Mouse (Mus musculus) lung, embryonic 15.5 days (tissue): ENCODE measurements around the gene Phactr3. TPM values are rescaled to one million over a fixed set of nuclear protein-coding genes. Genes with fewer than 3 reads are reported as not detected.

ENCODE experiments used
- ATAC-seq: fragments of 200-750 bp; cut with Nextera tagmentation; 2 replicates; pipeline ENCODE4 v1.8.0; 2017; ENCODE audit warnings: moderate number of reproducible peaks, borderline replicate concordance; ENCODE audit not compliant: low FRiP score, low TSS enrichment; ENCODE audit errors: extremely low read depth
- H3K27ac ChIP-seq: fragments of 300-500 bp; sonication (generic); 2 replicates; pipeline ENCODE4 v1.5.1; 2015; ENCODE audit warnings: moderate library complexity, mild to moderate bottlenecking, inconsistent platforms
- H3K27me3 ChIP-seq: fragments of 300-500 bp; sonication (generic); 2 replicates; pipeline ENCODE4 v1.6.1; 2015; ENCODE audit warnings: inconsistent platforms
- H3K36me3 ChIP-seq: fragments of 300-500 bp; sonication (generic); 2 replicates; pipeline ENCODE4 v1.6.1; 2015; ENCODE audit warnings: inconsistent platforms
- H3K4me1 ChIP-seq: fragments of 300-500 bp; sonication (generic); 2 replicates; pipeline ENCODE4 v1.6.1; 2015; ENCODE audit warnings: inconsistent platforms
- H3K4me2 ChIP-seq: fragments of 300-500 bp; sonication (generic); 2 replicates; pipeline ENCODE4 v1.6.1; 2015; ENCODE audit warnings: inconsistent platforms, mild to moderate bottlenecking, moderate library complexity
- H3K4me3 ChIP-seq: fragments of 300-500 bp; sonication (generic); 2 replicates; pipeline ENCODE4 v1.5.1; 2015; ENCODE audit warnings: mild to moderate bottlenecking, inconsistent platforms
- H3K9ac ChIP-seq: fragments of 300-500 bp; sonication (generic); 2 replicates; pipeline ENCODE4 v1.6.1; 2015; ENCODE audit warnings: inconsistent platforms
- H3K9me3 ChIP-seq: fragments of 300-500 bp; sonication (generic); 2 replicates; pipeline ENCODE4 v1.6.1; 2016; ENCODE audit warnings: inconsistent platforms
- WGBS: fragments of 180-500 bp; shearing (Covaris S2); methylation state at CpG from one replicate; pipeline ENCODE4 v1.1.7; 2015; 5-methylcytosine and 5-hydroxymethylcytosine counted together
- polyA plus RNA-seq: library from polyadenylated mRNA; unstranded; fragments of >200 nt; fragmentation: Nextera tagmentation; extraction: Ambion mirVana; gene quantifications from 2 replicates; pipeline ENCODE4 v1.2.1, GENCODE M21; 2015

Phactr3 gene
- polyA plus RNA-seq, 1 experiment from 2014 or later, result 0.93 TPM

DNA sequence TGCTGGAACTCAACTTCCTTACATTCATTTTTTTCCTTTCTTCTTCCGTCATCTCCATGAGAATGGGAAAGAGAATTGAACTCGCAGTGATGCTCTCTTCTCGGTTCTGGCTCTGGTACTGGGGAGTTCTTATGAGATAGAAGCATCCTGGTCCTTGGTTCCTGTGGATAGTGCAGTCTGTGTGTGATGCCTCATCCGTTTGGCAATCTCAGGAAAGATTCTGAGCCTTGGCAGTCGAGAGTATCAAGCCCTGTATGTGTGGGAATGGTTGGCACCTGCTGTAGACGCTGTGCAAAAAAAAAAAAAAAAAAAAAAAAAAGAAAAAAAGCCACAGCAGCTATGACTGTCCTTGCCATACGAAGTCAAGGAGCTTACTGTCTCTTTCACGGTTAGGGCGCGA, 47.2 kb downstream of the Phactr3 start:
- no peak for ATAC-seq
- Histone ChIP-seq H3K4me2 (no peak overlapping the region), H3K4me1 (no peaks in the 10 kb centered on the region), H3K4me3 (no peak overlapping the region), H3K27me3 (no peaks in the 10 kb centered on the region), H3K9me3 (no peaks in the 10 kb centered on the region), H3K9ac (no peak overlapping the region), H3K36me3 (no peaks in the 10 kb centered on the region), H3K27ac (no peak overlapping the region)
- 76% methylated on average over 10 of the region's 10 CpGs for WGBS

DNA sequence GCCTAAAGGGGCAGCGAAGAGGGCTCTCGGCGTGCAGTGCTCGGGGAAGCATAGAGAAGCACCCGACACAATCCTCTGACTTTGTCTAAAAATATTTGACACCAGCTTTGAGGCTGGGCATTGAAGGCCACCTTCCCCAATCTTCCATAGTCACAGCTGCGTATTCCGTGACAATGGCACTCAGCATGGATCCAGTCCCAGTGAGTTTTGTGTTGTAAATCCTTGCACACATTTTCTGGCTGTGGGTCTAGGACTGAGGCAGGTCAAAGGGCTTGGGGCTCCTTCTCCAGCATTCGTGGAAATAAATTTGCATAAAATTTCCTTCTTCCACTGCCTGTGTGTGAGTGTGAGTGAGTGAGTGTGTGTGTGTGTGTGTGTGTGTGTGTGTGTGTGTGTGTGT, 51.2 kb downstream of the Phactr3 start:
- Histone ChIP-seq H3K36me3 (no peaks in the 10 kb centered on the region), H3K4me3 (no peak overlapping the region), H3K27ac (no peak overlapping the region), H3K27me3 (no peaks in the 10 kb centered on the region), H3K9ac (no peak overlapping the region), H3K9me3 (no peaks in the 10 kb centered on the region), H3K4me2 (no peak overlapping the region), H3K4me1 (no peaks in the 10 kb centered on the region)
- WGBS, result 70% methylated on average over 8 of the region's 8 CpGs
- ATAC-seq, result no peak

DNA sequence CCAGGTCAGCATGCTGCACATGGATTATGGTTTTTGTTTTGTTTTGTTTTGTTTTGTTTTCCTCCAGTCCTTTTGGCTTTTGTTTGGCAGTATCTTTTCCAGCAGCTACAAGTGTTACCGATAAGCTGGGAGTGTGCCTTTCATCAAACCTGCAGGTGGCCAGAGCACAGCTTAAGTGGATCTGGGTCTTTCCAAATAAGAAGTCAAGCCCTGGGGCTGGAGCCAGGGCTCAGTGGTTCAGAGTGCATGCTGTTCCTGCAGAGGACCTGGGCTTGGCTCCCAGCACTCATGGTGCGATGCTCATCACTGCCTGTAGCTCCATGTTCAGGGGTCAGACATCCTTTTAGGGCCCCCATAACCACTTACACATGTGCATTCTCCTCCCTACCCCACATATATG, 55.2 kb downstream of the Phactr3 start:
- ATAC-seq, result no peak
- WGBS, result 41% methylated on average over 2 of the region's 2 CpGs

DNA sequence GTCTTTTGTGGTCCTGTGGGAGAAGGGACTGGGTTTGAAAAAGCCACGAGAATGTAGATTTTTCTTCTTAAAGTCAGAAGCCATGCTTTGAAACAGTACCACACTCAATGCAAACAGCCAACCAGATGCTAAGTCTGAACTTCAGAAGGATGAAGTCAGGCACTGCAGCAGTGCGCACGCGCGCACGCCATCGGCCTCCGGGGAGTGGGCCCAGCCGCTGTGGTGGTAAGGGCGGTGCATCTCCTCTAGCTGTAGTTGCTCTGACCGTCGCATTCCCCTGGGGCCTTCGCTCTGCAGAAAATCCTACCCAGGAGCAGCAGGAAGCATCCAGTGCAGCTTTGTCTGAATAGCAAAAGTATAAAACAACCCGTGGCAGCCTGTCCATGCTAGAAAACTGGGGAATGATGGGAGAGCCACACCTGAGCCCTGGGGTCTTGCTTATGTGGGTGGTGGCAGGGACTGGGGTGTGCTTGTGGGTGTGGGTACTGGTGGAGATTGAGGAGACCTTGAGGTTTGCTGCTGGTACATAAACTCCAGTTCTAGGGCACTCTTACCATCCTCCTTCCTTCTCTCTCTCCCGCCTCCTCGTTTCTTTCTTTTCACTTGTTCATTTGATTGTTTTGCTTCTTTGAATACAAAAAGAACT, 56.6 kb downstream of the Phactr3 start:
- Histone ChIP-seq H3K4me2 (no peak overlapping the region), H3K9me3 (no peaks in the 10 kb centered on the region), H3K27me3 (no peaks in the 10 kb centered on the region), H3K9ac (no peak overlapping the region), H3K27ac (no peak overlapping the region), H3K4me3 (no peak overlapping the region), H3K36me3 (no peaks in the 10 kb centered on the region), H3K4me1 (no peaks in the 10 kb centered on the region)
- peak; percentile 49 for ATAC-seq
- 34% methylated on average over 16 of the region's 16 CpGs for WGBS

More for the DNA sequence above, 55.2 kb downstream of the Phactr3 start:
- Histone ChIP-seq H3K9me3 (no peaks in the 10 kb centered on the region), H3K4me3 (no peak overlapping the region), H3K4me2 (no peak overlapping the region), H3K9ac (no peak overlapping the region), H3K4me1 (no peaks in the 10 kb centered on the region), H3K27me3 (no peaks in the 10 kb centered on the region), H3K36me3 (no peaks in the 10 kb centered on the region), H3K27ac (no peak overlapping the region)

DNA sequence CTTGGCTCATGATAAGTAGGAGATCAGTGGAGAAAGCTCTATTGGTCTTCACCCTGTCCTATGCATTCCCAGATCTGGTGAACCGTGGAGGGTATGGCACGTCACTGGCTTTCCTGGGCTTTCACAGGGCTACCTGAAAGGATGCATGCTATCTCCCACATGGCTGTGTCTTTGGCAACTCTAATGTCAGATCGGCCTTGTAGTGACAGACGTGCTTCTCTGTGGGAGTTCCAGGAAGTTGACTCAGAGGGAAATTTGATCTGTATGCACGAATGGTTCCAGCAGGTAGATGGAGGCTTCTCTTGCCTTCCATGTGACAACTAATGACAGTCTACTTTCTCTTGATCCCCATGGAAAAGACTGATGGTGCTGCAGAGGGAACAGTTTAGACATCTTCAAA, 65.5 kb downstream of the Phactr3 start:
- Histone ChIP-seq H3K9ac (no peak overlapping the region), H3K9me3 (no peaks in the 10 kb centered on the region), H3K27me3 (no peaks in the 10 kb centered on the region), H3K4me2 (no peak overlapping the region), H3K27ac (no peak overlapping the region), H3K4me3 (no peak overlapping the region), H3K36me3 (no peaks in the 10 kb centered on the region), H3K4me1 (no peaks in the 10 kb centered on the region)
- no peak for ATAC-seq
- WGBS, result 59% methylated on average over 5 of the region's 5 CpGs

DNA sequence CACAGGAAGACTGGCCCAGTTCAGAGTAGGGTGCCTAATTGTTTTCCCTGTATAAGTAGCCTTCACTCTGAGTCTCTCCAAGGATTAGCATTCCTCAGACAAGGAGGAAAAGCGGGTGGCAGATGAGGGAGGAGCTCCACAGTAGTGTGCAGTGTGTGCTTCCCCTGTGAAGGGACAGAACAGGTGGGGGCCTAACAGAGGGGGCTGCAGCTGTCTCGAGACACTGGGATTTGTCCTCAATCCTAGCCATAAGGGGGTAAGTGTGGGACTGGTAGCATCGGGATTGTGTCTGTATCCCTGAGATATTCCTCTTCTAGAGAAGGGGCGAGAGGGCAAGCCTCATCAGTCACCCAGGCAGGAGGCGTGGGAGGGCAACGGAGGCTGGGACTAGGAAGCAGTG, 66.1 kb downstream of the Phactr3 start:
- no peak overlapping the region for H3K4me2 ChIP-seq
- no peak overlapping the region for H3K4me3 ChIP-seq
- no peak for ATAC-seq
- H3K4me1 ChIP-seq, result no peaks in the 10 kb centered on the region
- no peaks in the 10 kb centered on the region for H3K9me3 ChIP-seq
- no peak overlapping the region for H3K9ac ChIP-seq
- 24% methylated on average over 6 of the region's 6 CpGs for WGBS
- no peak overlapping the region for H3K27ac ChIP-seq
- no peaks in the 10 kb centered on the region for H3K27me3 ChIP-seq
- no peaks in the 10 kb centered on the region for H3K36me3 ChIP-seq

DNA sequence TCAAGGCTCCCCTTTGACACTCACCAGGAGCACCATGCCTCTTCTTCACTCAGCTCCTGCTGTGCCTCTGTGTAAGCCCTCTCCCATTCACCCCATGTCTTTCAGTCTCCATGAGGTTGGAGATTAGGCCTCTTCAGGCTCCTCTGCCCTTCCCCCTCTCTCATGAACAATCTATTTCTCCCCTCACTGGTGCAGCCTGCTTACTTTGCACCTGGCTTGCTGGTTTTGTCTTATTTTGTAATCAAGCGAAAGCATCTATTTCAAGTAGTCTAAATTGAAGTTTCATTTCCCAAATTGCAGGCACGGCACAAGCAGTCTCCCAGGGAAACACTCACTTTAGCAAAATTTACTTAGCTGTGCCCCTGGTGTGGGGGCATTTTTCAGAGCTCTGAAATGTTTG, 70.2 kb downstream of the Phactr3 start:
- no peak overlapping the region for H3K9ac ChIP-seq
- no peaks in the 10 kb centered on the region for H3K4me1 ChIP-seq
- no peak overlapping the region for H3K27ac ChIP-seq
- no peaks in the 10 kb centered on the region for H3K27me3 ChIP-seq
- H3K36me3 ChIP-seq, result no peaks in the 10 kb centered on the region
- no peak for ATAC-seq
- no peak overlapping the region for H3K4me2 ChIP-seq
- WGBS, result 61% methylated on average over 2 of the region's 2 CpGs
- H3K4me3 ChIP-seq, result no peak overlapping the region
- no peaks in the 10 kb centered on the region for H3K9me3 ChIP-seq

DNA sequence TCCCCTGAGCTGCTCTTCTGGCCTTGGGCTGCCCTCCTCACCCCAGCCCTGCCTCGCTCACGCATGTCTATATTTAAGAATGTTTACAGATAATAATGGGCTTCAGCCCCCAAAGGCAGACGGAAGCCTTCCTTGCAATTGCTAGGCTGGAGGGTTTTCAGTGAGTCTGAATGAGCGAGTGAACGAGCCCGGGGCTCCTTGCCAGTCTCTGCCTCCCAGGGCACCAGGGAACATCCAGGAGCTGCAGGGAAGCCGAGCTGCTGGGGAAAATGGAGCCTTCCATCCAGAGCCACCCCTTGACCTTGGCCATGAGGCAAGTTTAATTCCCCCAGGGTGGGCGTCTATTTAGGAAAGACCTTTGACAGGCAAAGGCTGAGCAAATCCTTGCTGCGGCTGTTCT, 74.1 kb downstream of the Phactr3 start:
- H3K4me1 ChIP-seq, result no peaks in the 10 kb centered on the region
- H3K27ac ChIP-seq, result no peak overlapping the region
- WGBS, result 41% methylated on average over 9 of the region's 9 CpGs
- no peak overlapping the region for H3K4me3 ChIP-seq
- H3K36me3 ChIP-seq, result no peaks in the 10 kb centered on the region
- no peaks in the 10 kb centered on the region for H3K27me3 ChIP-seq
- H3K9ac ChIP-seq, result no peak overlapping the region
- no peak for ATAC-seq
- H3K9me3 ChIP-seq, result no peaks in the 10 kb centered on the region
- no peak overlapping the region for H3K4me2 ChIP-seq

DNA sequence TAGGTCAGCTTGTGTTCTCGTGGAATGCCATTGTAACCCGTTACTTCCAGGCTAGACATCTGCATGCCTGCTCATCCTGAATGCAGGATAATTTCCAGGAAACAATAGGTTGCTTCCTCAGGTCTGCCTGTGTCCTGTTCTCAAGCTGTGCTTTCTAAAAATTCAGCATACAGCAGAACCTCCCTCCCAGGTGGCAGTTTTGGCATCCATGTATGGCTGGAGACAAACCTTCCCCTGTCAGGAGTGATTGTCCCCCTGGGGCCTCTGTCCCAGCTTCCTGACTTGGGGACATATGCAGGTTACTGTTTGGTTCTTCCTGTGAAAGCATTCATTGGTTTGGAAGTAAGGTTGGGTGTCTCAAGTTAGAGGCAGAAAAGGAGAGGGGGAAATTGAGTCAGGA, 74.7 kb downstream of the Phactr3 start:
- Histone ChIP-seq H3K4me1 (no peaks in the 10 kb centered on the region), H3K36me3 (no peaks in the 10 kb centered on the region), H3K9ac (no peak overlapping the region), H3K4me3 (no peak overlapping the region), H3K27me3 (no peaks in the 10 kb centered on the region), H3K9me3 (no peaks in the 10 kb centered on the region), H3K4me2 (no peak overlapping the region), H3K27ac (no peak overlapping the region)
- no peak for ATAC-seq
- WGBS, result 48% methylated on average over 2 of the region's 2 CpGs

DNA sequence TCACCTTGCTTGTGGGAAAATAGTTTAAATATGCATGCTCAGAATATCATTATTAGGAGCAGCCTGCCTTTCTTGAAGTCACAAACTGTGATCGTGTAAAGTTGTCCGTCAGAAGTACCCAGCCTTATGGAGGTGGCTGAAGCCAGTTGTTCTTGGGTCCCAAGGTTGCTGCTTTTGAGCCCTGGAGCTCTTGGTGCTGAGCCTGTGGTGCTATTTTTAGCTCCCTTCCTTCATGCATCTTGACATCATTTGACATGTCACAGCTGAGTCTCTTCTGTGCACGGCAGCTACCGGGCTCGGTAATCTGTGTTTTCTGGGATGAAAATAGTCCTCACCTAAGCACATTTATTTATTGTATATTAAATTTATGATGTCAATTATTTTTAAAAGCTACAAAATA, 76.1 kb downstream of the Phactr3 start:
- Histone ChIP-seq H3K9ac (no peak overlapping the region), H3K9me3 (no peaks in the 10 kb centered on the region), H3K4me1 (no peaks in the 10 kb centered on the region), H3K4me3 (no peak overlapping the region), H3K27ac (no peak overlapping the region), H3K36me3 (no peaks in the 10 kb centered on the region), H3K4me2 (no peak overlapping the region), H3K27me3 (no peaks in the 10 kb centered on the region)
- no peak for ATAC-seq
- 47% methylated on average over 5 of the region's 5 CpGs for WGBS

DNA sequence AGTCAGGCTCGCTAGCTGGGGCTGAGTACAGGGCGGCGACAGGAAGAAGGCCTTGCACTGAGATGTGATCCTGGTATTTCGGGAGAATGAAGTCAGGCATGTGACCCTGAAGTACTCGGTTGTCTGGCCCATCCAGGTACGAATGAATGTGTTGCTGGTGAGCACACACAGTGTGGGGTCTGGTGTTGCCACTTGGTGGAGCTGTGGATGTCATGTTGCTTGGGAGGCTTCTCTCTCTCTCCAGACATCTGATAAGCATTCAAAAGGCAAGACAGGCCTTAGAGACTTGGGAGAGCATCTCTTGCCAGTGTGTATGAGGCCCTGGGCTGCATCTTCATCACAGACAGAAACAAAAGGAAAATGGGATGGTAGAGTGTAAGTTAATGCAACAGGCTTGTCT, 77.3 kb downstream of the Phactr3 start:
- no peak for ATAC-seq

DNA sequence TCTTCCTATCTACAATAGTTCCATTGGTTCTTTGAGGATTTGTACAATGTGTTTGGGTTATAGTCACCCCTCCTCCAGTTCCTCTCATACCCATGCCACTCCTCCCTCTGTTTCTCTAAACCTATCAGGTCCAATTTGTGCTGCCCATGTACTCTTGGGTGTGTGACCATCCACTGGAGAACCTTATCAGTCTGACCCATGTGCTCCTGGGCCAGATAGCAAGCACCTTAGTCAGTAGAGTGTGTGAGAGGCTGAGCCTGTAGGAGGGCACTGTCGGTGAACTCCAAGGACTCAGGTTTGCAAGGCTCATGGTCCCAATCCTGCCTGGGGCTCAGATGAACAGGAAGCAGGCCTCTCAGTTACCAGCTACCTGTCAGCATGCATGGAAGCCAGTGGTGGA, 78.8 kb downstream of the Phactr3 start:
- Histone ChIP-seq H3K27me3 (no peaks in the 10 kb centered on the region), H3K36me3 (no peaks in the 10 kb centered on the region), H3K4me3 (no peak overlapping the region), H3K9me3 (no peaks in the 10 kb centered on the region), H3K9ac (no peak overlapping the region), H3K4me2 (no peak overlapping the region), H3K4me1 (no peaks in the 10 kb centered on the region), H3K27ac (no peak overlapping the region)
- 87% methylated on average over 1 of the region's 1 CpGs for WGBS
- ATAC-seq, result no peak

More for the DNA sequence above, 77.3 kb downstream of the Phactr3 start:
- Histone ChIP-seq H3K4me1 (no peaks in the 10 kb centered on the region), H3K4me3 (no peak overlapping the region), H3K9me3 (no peaks in the 10 kb centered on the region), H3K4me2 (no peak overlapping the region), H3K27me3 (no peaks in the 10 kb centered on the region), H3K36me3 (no peaks in the 10 kb centered on the region), H3K9ac (no peak overlapping the region), H3K27ac (no peak overlapping the region)
- 82% methylated on average over 6 of the region's 6 CpGs for WGBS

DNA sequence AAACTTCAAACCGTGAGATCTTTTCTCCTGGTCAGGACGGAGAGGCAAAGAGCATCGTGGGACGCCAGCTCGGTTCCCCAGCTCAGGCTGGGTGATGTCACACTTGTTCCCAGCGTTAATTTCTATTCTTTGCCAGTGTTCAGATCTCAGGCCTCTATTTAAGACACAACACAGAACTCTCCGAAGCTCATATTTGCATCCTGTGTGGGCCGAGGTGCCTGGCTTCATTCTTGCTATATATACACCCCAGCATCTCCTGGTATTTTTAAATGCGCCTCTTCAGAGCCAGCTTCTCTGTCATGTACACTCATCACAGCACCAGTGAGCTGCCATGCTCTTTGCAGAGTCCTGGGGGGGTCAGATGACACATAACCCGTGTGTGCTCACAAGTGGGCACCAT, 85.7 kb downstream of the Phactr3 start:
- Histone ChIP-seq H3K4me2 (no peak overlapping the region), H3K4me3 (no peak overlapping the region), H3K4me1 (no peaks in the 10 kb centered on the region), H3K9ac (no peak overlapping the region), H3K27ac (no peak overlapping the region), H3K9me3 (no peaks in the 10 kb centered on the region), H3K27me3 (no peaks in the 10 kb centered on the region), H3K36me3 (no peaks in the 10 kb centered on the region)
- ATAC-seq, result no peak
- 79% methylated on average over 10 of the region's 10 CpGs for WGBS
